Mouse (Mus musculus) small intestine, adult 2 months (tissue): Measurements from ENCODE around the gene 4930469K13Rik.

Experiments
- CTCF ChIP-seq: fragments of 200-500 bp; IDR thresholded peaks from 2 replicates; pipeline ENCODE4 v1.5.1; 2012; ENCODE audit warnings: low read depth, mild to moderate bottlenecking, control low read depth, inconsistent platforms, low read length, moderate library complexity, mixed read lengths; ENCODE audit not compliant: insufficient replicate concordance, insufficient read length; ENCODE audit errors: extremely low read depth
- POLR2A ChIP-seq: fragments of 200-500 bp; IDR thresholded peaks from 2 replicates; pipeline ENCODE4 v1.6.1; 2012; ENCODE audit warnings: low read depth, mild to moderate bottlenecking, control low read depth, inconsistent platforms, low read length, moderate library complexity

- no peak for TF ChIP-seq CTCF
- TF ChIP-seq POLR2A: no peak
Observed at GRCm38 (mm10) chr11:34056715-34057114, 41.6 kb downstream of the 4930469K13Rik start.
